Mouse (Mus musculus): ENCODE measurements around the gene Atoh1. TPM values are rescaled to one million over a fixed set of nuclear protein-coding genes. Genes with fewer than 3 reads are reported as not detected.

Gene Atoh1
- polyA plus RNA-seq, 1 experiment from 2014 or later, result not detected

GRCm38 (mm10) chr6:64731126-64731525, 2.2 kb downstream of the Atoh1 start:
- H3K9me3 ChIP-seq, result no peaks in the 10 kb centered on the region
- H3K27ac ChIP-seq, result no peak overlapping the region
- no peak overlapping the region for H3K9ac ChIP-seq (replicated peaks)
- H3K4me3 ChIP-seq (replicated peaks), result no peak overlapping the region
- peaks cover 35% of the 10 kb centered on the region for H3K4me1 ChIP-seq (replicated peaks)
- H3K36me3 ChIP-seq, result no peaks in the 10 kb centered on the region
- H3K4me2 ChIP-seq, result no peak overlapping the region
- H3K27me3 ChIP-seq, result peaks cover 90% of the 10 kb centered on the region
- 7% methylated on average over 7 of the region's 7 CpGs for WGBS
- no peak for ATAC-seq (ENCODE audit: insufficient number of reproducible peaks, insufficient read depth, low FRiP score, low TSS enrichment, low read depth)

GRCm38 (mm10) chr6:64731621-64732320, 2.8 kb downstream of the Atoh1 start:
- Histone ChIP-seq H3K4me2 (no peak overlapping the region), H3K9ac (replicated peaks) (no peak overlapping the region), H3K4me1 (replicated peaks) (peaks cover 35% of the 10 kb centered on the region), H3K27me3 (peaks cover 93% of the 10 kb centered on the region), H3K4me3 (replicated peaks) (no peak overlapping the region), H3K9me3 (no peaks in the 10 kb centered on the region), H3K36me3 (no peaks in the 10 kb centered on the region), H3K27ac (no peak overlapping the region)
- 4% methylated on average over 8 of the region's 8 CpGs for WGBS
- ATAC-seq (ENCODE audit: insufficient number of reproducible peaks, insufficient read depth, low FRiP score, low TSS enrichment, low read depth), result no peak

- H3K4me2 ChIP-seq, result no peak overlapping the region
- H3K9ac ChIP-seq (replicated peaks), result no peak overlapping the region
- H3K4me3 ChIP-seq (replicated peaks), result no peak overlapping the region
Observed at GRCm38 (mm10) chr6:64733311-64733710, 4.4 kb downstream of the Atoh1 start.

GRCm38 (mm10) chr6:64734441-64735320, 5.8 kb downstream of the Atoh1 start:
- Histone ChIP-seq H3K27me3 (peaks cover 75% of the 10 kb centered on the region), H3K4me2 (peak overlapping the region; percentile 85), H3K36me3 (no peaks in the 10 kb centered on the region), H3K4me1 (replicated peaks) (peaks cover 16% of the 10 kb centered on the region), H3K9ac (replicated peaks) (peak overlapping the region; percentile 47), H3K9me3 (no peaks in the 10 kb centered on the region), H3K4me3 (replicated peaks) (peak overlapping the region; percentile 45), H3K27ac (no peak overlapping the region)
- WGBS, result under 1% methylated on average over 54 of the region's 54 CpGs
- peak; percentile 53 for ATAC-seq (ENCODE audit: insufficient number of reproducible peaks, insufficient read depth, low FRiP score, low TSS enrichment, low read depth)

More at GRCm38 (mm10) chr6:64733311-64733710, 4.4 kb downstream of the Atoh1 start:
- WGBS, result 0% methylated on average over 4 of the region's 4 CpGs
- H3K27ac ChIP-seq, result no peak overlapping the region
- ATAC-seq (ENCODE audit: insufficient number of reproducible peaks, insufficient read depth, low FRiP score, low TSS enrichment, low read depth), result no peak
- H3K27me3 ChIP-seq, result peaks cover 84% of the 10 kb centered on the region
- no peaks in the 10 kb centered on the region for H3K9me3 ChIP-seq
- no peaks in the 10 kb centered on the region for H3K36me3 ChIP-seq
- H3K4me1 ChIP-seq (replicated peaks), result peaks cover 28% of the 10 kb centered on the region

- Histone ChIP-seq H3K9me3 (no peaks in the 10 kb centered on the region), H3K27me3 (peaks cover 65% of the 10 kb centered on the region), H3K4me3 (replicated peaks) (no peak overlapping the region), H3K9ac (replicated peaks) (no peak overlapping the region), H3K4me1 (replicated peaks) (peaks cover 9% of the 10 kb centered on the region; the same call in 1 of the 2 replicates), H3K36me3 (no peaks in the 10 kb centered on the region), H3K4me2 (no peak overlapping the region), H3K27ac (no peak overlapping the region)
- WGBS, result 73% methylated on average over 4 of the region's 4 CpGs
- ATAC-seq (ENCODE audit: insufficient number of reproducible peaks, insufficient read depth, low FRiP score, low TSS enrichment, low read depth), result no peak
Observed at GRCm38 (mm10) chr6:64736317-64736716, 7.4 kb downstream of the Atoh1 start.

- no peak overlapping the region for H3K9ac ChIP-seq (replicated peaks)
- no peaks in the 10 kb centered on the region for H3K36me3 ChIP-seq
- WGBS, result 78% methylated on average over 2 of the region's 2 CpGs
- no peak overlapping the region for H3K4me3 ChIP-seq (replicated peaks)
- H3K27ac ChIP-seq, result no peak overlapping the region
- H3K27me3 ChIP-seq, result peaks cover 7% of the 10 kb centered on the region; the same call in 1 of the 2 replicates
- no peaks in the 10 kb centered on the region for H3K4me1 ChIP-seq (replicated peaks)
- no peaks in the 10 kb centered on the region for H3K9me3 ChIP-seq
- H3K4me2 ChIP-seq, result no peak overlapping the region
- no peak for ATAC-seq (ENCODE audit: insufficient number of reproducible peaks, insufficient read depth, low FRiP score, low TSS enrichment, low read depth)
Observed at GRCm38 (mm10) chr6:64742915-64743489, 14.1 kb downstream of the Atoh1 start.

GRCm38 (mm10) chr6:64754515-64754914, 25.6 kb downstream of the Atoh1 start:
- Histone ChIP-seq H3K9ac (replicated peaks) (no peak overlapping the region), H3K4me3 (replicated peaks) (no peak overlapping the region), H3K9me3 (no peaks in the 10 kb centered on the region), H3K27me3 (no peaks in the 10 kb centered on the region), H3K36me3 (no peaks in the 10 kb centered on the region), H3K4me2 (no peak overlapping the region), H3K27ac (no peak overlapping the region), H3K4me1 (replicated peaks) (no peaks in the 10 kb centered on the region)
- no peak for ATAC-seq (ENCODE audit: insufficient number of reproducible peaks, insufficient read depth, low FRiP score, low TSS enrichment, low read depth)
- 78% methylated on average over 2 of the region's 2 CpGs for WGBS

GRCm38 (mm10) chr6:64763901-64764300, 35.0 kb downstream of the Atoh1 start:
- H3K9me3 ChIP-seq, result no peaks in the 10 kb centered on the region
- no peaks in the 10 kb centered on the region for H3K4me1 ChIP-seq (replicated peaks)
- no peak for ATAC-seq (ENCODE audit: insufficient number of reproducible peaks, insufficient read depth, low FRiP score, low TSS enrichment, low read depth)
- no peak overlapping the region for H3K4me3 ChIP-seq (replicated peaks)
- H3K27me3 ChIP-seq, result no peaks in the 10 kb centered on the region
- no peaks in the 10 kb centered on the region for H3K36me3 ChIP-seq
- no peak overlapping the region for H3K27ac ChIP-seq
- H3K9ac ChIP-seq (replicated peaks), result no peak overlapping the region
- WGBS, result 50% methylated on average over 8 of the region's 8 CpGs
- H3K4me2 ChIP-seq, result no peak overlapping the region

GRCm38 (mm10) chr6:64773430-64773829, 44.5 kb downstream of the Atoh1 start:
- Histone ChIP-seq H3K4me2 (no peak overlapping the region), H3K4me1 (replicated peaks) (no peaks in the 10 kb centered on the region), H3K4me3 (replicated peaks) (no peak overlapping the region), H3K36me3 (no peaks in the 10 kb centered on the region), H3K9me3 (no peaks in the 10 kb centered on the region), H3K27ac (no peak overlapping the region), H3K27me3 (no peaks in the 10 kb centered on the region), H3K9ac (replicated peaks) (no peak overlapping the region)
- ATAC-seq (ENCODE audit: insufficient number of reproducible peaks, insufficient read depth, low FRiP score, low TSS enrichment, low read depth), result no peak
- 6% methylated on average over 7 of the region's 7 CpGs for WGBS
